Mouse (Mus musculus): ENCODE data around the gene Scap. TPM values are rescaled to one million over a fixed set of nuclear protein-coding genes. Genes with fewer than 3 reads are reported as not detected.

The Scap gene
- total RNA-seq, 2 experiments from 2014 or later: 63.2 to 118 TPM

Other genes with a start within 250 kb of the Scap start
- 10 to 100 TPM; 39.4 to 52.7 TPM for gene Smarcc1, start 215.6 kb upstream of the Scap start, total RNA-seq (2021)
- 100 to 1,000 TPM in 1 of 2 experiments, 10 to 100 TPM in 1; 95.9 to 107 TPM for gene Dhx30, start 215.5 kb upstream of the Scap start, total RNA-seq (2021)
- 10 to 100 TPM; 13.3 to 22.4 TPM for gene Cspg5, start 89.5 kb upstream of the Scap start, total RNA-seq (2021)
- 1 to 10 TPM; 6.1 to 7.7 TPM for gene Elp6, start 28.1 kb upstream of the Scap start, total RNA-seq (2021)
- gene Ptpn23, start 74.9 kb downstream of the Scap start, total RNA-seq (2021): 10 to 100 TPM; 67.2 to 70.7 TPM
- gene Ngp, start 86.5 kb downstream of the Scap start, total RNA-seq (2021): not detected
- gene Klhl18, start 143.4 kb downstream of the Scap start, total RNA-seq (2021): 10 to 100 TPM; 12.8 to 15.3 TPM
- gene Kif9, start 143.7 kb downstream of the Scap start, total RNA-seq (2021): 1 to 10 TPM; 1.4 to 1.8 TPM
- gene Setd2, start 199.3 kb downstream of the Scap start, total RNA-seq (2021): 10 to 100 TPM; 52.4 to 65.0 TPM

Data from adrenal gland, adult 18-20 months (tissue).